Mouse (Mus musculus): ENCODE results near the gene Hif3a.

The Hif3a gene

GRCm38 (mm10) chr7:17039373-17039772 lies 22.9 kb downstream of the Hif3a start:
- CTCF ChIA-PET = interaction anchor here in 3 of 4 experiments (0.6 to 1.6 kb wide), 6 partner anchors 12 to 294 kb away, joined by 3 to 11 read pairs (median 4); no protein-coding TSS in a partner anchor

DNA sequence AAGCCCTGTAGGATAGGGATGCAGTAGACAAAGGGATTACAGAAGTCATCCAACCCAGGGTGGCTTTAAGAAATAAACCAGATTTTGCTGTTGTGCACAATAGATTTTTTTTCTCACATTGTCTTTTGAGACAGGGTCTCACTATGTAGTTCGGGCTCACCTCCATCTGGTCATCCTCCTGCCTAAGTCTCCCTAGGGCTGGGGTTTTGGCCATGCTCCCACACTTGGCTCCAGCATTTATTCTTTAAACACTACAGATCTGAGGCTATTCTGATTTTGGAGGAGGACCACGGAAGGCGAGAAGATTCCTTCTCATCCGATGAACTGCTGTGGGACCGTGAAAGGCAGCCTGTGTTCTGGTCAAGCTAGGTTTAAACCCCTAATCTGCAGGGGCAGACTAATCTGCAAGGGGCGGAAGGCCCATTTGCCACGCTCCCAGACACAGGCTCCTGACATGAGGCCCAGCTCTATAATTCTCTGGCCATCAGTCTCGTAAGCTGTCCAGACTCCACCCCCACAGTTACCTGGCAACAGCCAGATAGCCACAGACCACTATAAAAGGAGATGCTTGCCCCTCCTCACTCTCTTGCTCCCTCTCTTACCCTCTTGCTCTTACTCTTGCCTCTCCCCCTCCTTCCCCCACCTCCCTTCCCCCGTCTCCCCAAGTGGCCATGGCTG lies 24.1 kb downstream of the Hif3a start:
- POLR2A ChIA-PET = interaction anchor here in 3 of 4 experiments (0.7 to 1.7 kb wide), 6 partner anchors 10 to 76 kb away, joined by 3 to 5 read pairs (median 3); no protein-coding TSS in a partner anchor
- CTCF ChIA-PET = interaction anchor here in 3 of 4 experiments (0.7 to 1.6 kb wide), 4 partner anchors 10 to 13 kb away, joined by 3 to 11 read pairs (median 4); no protein-coding TSS in a partner anchor

More at GRCm38 (mm10) chr7:17039373-17039772, 22.9 kb downstream of the Hif3a start:
- POLR2A ChIA-PET = interaction anchor here in 2 of 4 experiments (0.9 to 1.7 kb wide), 6 partner anchors 11 to 77 kb away, joined by 3 to 6 read pairs (median 4); no protein-coding TSS in a partner anchor

DNA sequence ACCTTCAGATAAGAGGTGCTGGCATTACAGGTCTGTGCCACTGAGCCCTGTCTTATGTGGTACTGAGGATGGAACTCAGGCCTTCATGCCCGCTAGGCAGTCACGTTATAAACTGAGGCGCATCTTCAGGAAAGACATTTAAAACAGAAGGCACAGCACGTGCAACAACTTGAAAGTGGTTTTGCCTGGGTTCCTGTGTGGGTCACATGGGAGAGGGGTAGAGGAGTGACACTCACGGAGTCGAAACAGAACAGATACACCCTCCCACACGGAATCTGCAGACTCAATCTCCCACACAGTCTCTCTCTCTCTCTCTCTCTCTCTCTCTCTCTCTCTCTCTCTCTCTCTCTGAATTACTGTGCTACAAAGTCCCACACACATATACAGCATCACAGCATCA lies 32.0 kb downstream of the Hif3a start:
- POLR2A ChIA-PET = no interaction called here

DNA sequence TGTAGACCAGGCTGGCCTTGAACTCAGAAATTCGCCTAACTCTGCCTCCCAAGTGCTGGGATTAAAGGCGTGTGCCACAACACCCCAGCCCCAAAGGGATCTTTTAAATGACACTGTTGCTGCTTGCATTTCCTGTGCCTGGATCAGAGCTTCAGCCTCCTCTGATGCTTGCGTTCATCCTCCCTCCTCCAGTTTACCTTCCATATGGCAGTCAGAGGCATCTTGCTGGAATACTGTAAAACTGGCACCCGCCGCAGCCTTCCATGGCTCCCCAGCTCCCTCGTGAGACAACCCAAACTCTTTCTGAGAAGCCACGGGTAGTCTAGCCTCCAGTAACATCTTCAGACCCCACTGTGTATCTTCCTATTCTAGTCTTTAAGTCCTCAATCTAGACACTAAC lies 33.3 kb downstream of the Hif3a start:
- ChIA-PET CTCF (interaction anchor here in 3 of 4 experiments (0.6 to 2.4 kb wide), 4 partner anchors 22 to 96 kb away, joined by 3 to 7 read pairs (median 5); no protein-coding TSS in a partner anchor), POLR2A (interaction anchor here in 2 of 4 experiments (1.0 to 2.1 kb wide), 6 partner anchors 10 to 129 kb away, joined by 3 to 6 read pairs (median 4); no protein-coding TSS in a partner anchor)

More for the DNA sequence above, 32.0 kb downstream of the Hif3a start:
- CTCF ChIA-PET = interaction anchor here in 2 of 4 experiments (0.6 to 1.4 kb wide), 2 partner anchors 21 to 31 kb away, joined by 4 to 9 read pairs; no protein-coding TSS in a partner anchor

DNA sequence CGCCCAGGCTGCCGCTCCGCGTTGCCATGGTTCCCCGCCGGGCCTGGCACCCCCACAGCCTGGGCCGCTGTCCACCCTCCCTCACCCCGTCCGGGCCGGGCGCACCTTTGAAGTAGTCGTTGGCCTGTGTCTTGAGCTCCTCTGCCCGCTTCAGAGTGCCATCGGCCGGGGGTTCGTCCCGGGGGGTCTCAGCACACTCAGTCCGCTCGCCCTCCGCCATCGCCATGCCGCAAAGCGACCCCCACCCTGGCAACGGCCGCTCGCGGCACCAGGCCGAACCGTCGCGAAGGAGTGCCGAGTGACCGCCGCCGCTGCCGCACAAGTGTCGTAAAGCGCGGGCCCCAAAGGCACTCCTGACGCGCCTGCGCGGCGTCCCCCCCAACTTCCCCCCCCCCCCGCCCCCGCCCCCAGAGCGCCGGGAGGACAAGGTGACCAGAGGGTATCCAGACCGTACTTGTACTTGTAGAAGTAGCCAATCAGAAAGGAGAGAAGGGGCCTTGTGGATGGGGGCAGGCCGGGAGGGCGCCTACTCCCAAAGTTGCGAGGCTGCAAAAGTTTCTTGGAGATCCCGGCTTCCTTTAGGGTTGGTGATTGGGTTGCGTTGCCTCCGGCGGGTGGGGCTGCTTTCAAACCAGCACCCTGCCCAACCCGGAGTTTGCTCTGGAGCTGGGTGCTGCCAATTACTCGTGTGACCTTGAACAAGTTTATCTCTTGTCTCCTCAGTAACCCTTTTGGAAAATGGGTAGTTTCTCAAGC lies 34.5 kb downstream of the Hif3a start, which contains the start of gene Ppp5c:
Ppp5c (minus strand) TSS at position 337 of the 756 bp plus-strand sequence.
- POLR2A ChIA-PET = interaction anchor here in 3 of 4 experiments (0.6 to 2.1 kb wide), 11 partner anchors 11 to 621 kb away, joined by 3 to 6 read pairs (median 4); no protein-coding TSS in a partner anchor
- CTCF ChIA-PET = interaction anchor here (0.6 to 2.4 kb wide), 5 partner anchors 23 to 398 kb away, joined by 3 to 9 read pairs (median 6); no protein-coding TSS in a partner anchor

GRCm38 (mm10) chr7:17026710-17027587 lies 35.3 kb downstream of the Hif3a start:
- ChIA-PET POLR2A (interaction anchor here in 2 of 4 experiments (1.0 to 2.1 kb wide), 5 partner anchors 11 to 29 kb away, joined by 3 to 6 read pairs (median 4); no protein-coding TSS in a partner anchor), CTCF (interaction anchor here (0.6 to 2.4 kb wide), 6 partner anchors 24 to 82 kb away, joined by 3 to 9 read pairs (median 5); partner anchors contain the start of gene Pnmal2 (in 1 of the 4))

DNA sequence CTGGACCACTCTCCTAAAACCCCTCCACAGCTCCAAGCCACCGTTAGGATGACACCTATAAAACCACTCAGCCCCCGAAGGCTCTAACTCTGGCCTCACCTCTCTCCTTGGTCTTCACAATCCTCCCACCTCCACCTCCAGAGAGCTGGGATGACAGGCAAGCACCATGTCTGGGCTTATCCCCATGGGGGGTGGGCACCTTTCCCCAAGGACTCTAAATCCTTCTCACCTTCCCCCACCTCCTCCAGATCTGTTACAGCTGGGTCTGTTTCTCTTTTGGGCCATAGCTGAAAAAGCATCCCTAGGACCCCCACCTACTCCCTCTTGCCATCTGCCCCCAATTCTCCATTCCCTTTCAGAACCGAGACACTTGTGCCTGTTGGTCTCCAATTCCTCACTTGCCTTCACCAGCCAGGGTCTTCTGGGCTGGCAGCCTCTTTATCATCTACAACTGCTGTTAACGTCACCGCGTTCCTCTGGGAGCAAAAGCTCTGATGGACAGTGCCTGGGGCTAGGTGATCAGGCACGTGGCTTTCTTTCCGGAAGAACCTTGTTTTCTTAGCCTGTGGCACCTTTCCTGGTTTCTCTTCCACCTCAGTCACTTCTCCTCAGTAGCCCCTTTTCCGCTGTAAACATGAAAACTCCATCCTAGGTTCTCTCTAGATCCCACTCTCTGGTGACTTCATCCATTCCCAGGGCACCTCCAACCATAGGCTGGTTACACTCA lies 36.2 kb downstream of the Hif3a start:
- CTCF ChIA-PET = interaction anchor here in 3 of 4 experiments (0.8 to 2.1 kb wide), 3 partner anchors 24 to 81 kb away, joined by 3 to 6 read pairs (median 3); partner anchors contain the start of gene Pnmal2 (in 1 of the 3)
- POLR2A ChIA-PET = interaction anchor here in 2 of 4 experiments (0.7 to 2.0 kb wide), 10 partner anchors 10 to 128 kb away, joined by 3 to 6 read pairs (median 4); partner anchors contain the start of gene Gm42372 (in 1 of the 2)

- POLR2A ChIA-PET = interaction anchor here in 2 of 4 experiments (1.0 to 1.8 kb wide), 8 partner anchors 10 to 75 kb away, joined by 3 to 6 read pairs (median 4); partner anchors contain the start of gene Gm42372 (in 1 of the 2)
- CTCF ChIA-PET = interaction anchor here (0.6 to 2.1 kb wide), 5 partner anchors 23 to 41 kb away, joined by 3 to 6 read pairs (median 3); no protein-coding TSS in a partner anchor
Measured at GRCm38 (mm10) chr7:17025505-17025894, 36.7 kb downstream of the Hif3a start.

DNA sequence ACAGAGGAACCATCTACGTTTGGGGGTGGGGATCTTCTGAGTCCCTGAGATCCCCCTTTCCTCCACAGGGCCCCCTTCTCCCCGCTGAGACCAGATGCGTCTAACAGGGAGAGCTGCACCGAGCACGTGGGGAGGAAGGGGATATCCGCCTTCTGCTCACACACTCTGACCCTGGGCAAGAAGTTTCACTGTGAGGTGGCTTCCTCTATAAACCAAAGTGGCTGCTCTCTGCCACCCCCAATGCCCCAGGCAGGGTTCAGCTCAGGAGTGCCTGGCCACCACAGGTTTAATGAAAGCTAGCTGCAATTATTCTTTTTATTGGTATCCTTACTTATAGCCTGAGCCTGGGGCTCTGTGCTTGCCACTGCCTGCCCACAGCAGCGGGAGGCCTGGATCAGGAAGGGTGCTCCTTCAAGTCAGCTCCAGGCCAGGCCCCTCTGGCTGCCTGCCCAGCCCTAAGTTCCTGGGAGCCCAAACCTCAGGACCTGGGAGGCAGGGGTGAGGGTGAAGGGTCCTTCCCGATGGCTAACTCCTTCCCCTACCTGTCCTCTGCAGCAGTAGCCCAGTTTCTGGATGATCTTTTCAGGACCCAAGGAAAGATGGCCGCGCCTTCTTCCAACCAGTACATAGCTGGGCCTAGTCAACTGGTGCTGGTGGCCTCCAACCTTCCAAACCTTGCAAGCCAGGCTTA lies 37.3 kb downstream of the Hif3a start:
- ChIA-PET CTCF (interaction anchor here (0.5 to 2.1 kb wide), 10 partner anchors 9 to 1068 kb away, joined by 3 to 6 read pairs (median 3); no protein-coding TSS in a partner anchor), POLR2A (interaction anchor here in 2 of 4 experiments (1.0 to 1.8 kb wide), 8 partner anchors 9 to 75 kb away, joined by 3 to 6 read pairs (median 4); partner anchors contain the start of gene Gm42372 (in 1 of the 2))

- CTCF ChIA-PET = interaction anchor here in 3 of 4 experiments (1.2 to 2.2 kb wide), 5 partner anchors 8 to 129 kb away, joined by 3 to 7 read pairs (median 3); no protein-coding TSS in a partner anchor
Measured at GRCm38 (mm10) chr7:17024141-17024540, 38.1 kb downstream of the Hif3a start.

DNA sequence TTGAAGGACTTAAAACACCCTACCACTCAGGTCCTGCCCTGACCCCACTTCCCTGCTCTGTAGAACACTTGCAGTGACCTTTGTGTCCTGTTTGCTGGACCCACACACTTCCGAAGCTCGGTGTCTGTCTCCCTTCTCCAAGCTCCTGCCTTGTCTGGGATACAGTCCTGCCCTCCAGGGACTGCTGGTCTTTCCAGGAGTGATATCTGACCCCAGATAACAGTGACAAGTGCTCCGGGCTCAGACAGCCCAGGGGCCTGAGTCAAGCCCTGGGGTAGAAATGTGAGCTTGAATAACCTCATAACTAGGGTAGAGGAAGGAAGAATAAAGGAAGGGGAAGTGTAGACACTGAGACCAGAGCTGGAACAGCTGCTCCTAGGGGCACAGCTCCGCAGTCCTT lies 38.5 kb downstream of the Hif3a start:
- ChIA-PET POLR2A (interaction anchor here in 3 of 4 experiments (0.7 to 1.4 kb wide), 4 partner anchors 12 to 181 kb away, joined by 3 to 4 read pairs (median 3); partner anchors contain the start of gene Prkd2 (in 1 of the 3)), CTCF (interaction anchor here (0.6 to 2.2 kb wide), 7 partner anchors 8 to 213 kb away, joined by 3 to 7 read pairs (median 3); no protein-coding TSS in a partner anchor)

More at GRCm38 (mm10) chr7:17024141-17024540, 38.1 kb downstream of the Hif3a start:
- POLR2A ChIA-PET = interaction anchor here in 3 of 4 experiments (0.7 to 1.4 kb wide), 4 partner anchors 12 to 181 kb away, joined by 3 to 4 read pairs (median 3); partner anchors contain the start of gene Prkd2 (in 1 of the 3)

- ChIA-PET POLR2A (interaction anchor here in 1 of 4 experiments (0.6 kb wide), 1 partner anchor 100 kb away, joined by 5 read pairs; no protein-coding TSS in a partner anchor), CTCF (interaction anchor here in 1 of 4 experiments (2.2 kb wide), 1 partner anchor 20 kb away, joined by 7 read pairs; no protein-coding TSS in a partner anchor)
Measured at GRCm38 (mm10) chr7:17022176-17022575, 40.1 kb downstream of the Hif3a start.

DNA sequence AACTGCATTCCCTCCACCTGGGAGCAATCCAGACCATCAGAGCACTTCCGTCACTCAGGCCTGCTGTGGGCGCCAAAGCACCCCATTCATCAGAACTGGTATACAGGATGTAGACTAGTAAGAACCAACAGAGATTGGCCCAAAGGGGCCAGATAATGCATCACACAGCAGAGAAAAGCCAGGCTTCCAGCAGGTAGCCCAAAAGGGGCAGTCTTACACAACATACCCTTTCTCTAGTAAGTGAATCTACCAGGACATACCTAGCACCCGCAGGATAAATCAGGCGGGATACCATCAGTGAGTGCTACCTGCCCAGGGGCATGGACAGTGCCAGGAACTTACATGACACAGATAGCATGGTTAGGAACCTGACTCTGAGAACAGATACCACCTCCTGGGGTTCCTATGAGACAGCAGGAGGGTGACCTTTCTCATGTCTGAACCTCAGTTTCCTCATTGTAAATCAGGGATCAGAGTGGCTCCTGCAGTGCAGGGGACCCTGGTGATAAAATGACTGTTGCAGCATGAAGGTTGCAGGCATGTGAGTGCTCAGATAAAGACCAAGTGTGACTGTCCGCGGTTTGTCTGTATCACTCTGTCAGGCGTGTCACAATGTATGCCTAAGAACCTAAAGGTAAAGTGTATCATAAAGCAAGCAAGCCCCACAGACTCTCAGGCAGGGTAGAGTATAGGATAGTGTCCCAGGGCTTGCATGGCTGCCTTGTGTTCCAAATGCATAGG lies 42.6 kb downstream of the Hif3a start:
- ChIA-PET POLR2A (interaction anchor here in 1 of 4 experiments (1.0 kb wide), 1 partner anchor 43 kb away, joined by 3 read pairs; no protein-coding TSS in a partner anchor), CTCF (interaction anchor here in 1 of 4 experiments (1.0 kb wide), 1 partner anchor 31 kb away, joined by 3 read pairs; no protein-coding TSS in a partner anchor)

DNA sequence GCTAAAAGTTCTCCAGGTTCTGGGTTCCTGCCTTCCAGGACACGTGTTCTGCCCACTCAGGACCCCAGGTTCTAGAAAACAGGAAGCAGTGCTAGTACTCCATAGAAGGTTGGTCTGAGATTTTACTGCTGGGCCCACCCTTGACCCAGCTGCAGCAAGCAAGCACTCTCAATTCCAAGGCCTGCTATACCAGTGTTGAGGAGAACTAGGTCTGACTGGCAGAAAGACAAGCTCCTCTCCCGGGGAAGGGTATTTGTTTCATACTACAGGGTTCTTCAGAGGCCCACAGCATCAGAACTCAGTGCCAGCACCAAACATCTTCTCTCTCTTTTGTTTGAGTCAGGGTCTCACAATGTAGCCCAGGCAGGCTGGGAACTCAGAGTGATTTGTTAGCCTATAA lies 44.3 kb downstream of the Hif3a start:
- CTCF ChIA-PET = interaction anchor here in 1 of 4 experiments (1.0 to 1.3 kb wide), 3 partner anchors 33 to 85 kb away, joined by 3 to 4 read pairs (median 3); no protein-coding TSS in a partner anchor
- POLR2A ChIA-PET = interaction anchor here in 2 of 4 experiments (0.8 to 1.9 kb wide), 4 partner anchors 11 to 70 kb away, joined by 3 to 5 read pairs (median 4); no protein-coding TSS in a partner anchor

All from embryonic stem cell, embryonic (primary cell).